Mouse (Mus musculus) kidney, postnatal 14 days (tissue): Measurements from ENCODE around the gene Tex28.
"Not testable (repeated sequence)": the region's sequence is repeated elsewhere in the genome, so short reads cannot be mapped to it uniquely, and the experiment has no call there.

Experiments used
- DNase-seq: peaks from one replicate; pipeline ENCODE4 v3.0.0; 2022; ENCODE audit warnings: mixed read lengths

Gene Tex28

DNA sequence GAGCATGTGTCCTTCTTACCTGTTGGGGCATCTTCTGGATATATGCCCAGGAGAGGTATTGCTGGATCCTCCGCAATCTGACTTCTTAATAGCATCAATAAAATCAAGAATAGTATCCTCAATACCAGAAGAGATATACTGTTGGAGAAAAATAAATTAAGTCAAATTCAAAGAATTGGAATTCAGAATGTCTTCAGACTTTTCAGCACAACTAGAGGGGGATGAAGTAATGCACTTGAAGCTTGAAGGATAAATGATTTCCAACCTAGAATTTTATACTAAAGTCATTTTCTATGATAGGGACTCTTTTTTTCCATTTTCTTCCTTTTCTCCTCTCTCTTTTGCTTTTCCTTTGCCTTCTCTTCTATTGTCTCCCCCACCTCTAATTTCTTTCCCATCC, at the start of gene Tex28:
Tex28 (minus strand) TSS at position 101 of the 400 bp plus-strand sequence.
- no peak for DNase-seq

DNA sequence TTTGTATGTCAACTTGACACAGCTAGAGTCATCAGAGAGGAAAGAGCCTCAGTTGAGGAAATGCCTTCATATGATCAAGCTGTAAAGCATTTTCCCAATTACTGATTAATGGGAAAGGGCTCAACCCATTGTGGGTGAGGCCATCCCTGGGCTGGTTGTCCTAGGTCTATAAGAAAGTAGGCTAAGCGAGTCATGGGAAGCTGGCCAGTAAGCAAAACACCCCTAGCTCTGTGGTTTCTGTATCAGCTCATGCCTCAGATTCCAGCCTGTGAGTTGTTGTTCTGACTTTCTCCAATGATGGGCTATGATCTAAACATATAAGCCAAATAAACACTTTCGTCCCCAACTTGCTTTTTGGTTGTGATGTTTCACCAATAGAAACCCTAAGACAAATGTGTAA, 35.9 kb upstream of the Tex28 start:
- no peak for DNase-seq

DNA sequence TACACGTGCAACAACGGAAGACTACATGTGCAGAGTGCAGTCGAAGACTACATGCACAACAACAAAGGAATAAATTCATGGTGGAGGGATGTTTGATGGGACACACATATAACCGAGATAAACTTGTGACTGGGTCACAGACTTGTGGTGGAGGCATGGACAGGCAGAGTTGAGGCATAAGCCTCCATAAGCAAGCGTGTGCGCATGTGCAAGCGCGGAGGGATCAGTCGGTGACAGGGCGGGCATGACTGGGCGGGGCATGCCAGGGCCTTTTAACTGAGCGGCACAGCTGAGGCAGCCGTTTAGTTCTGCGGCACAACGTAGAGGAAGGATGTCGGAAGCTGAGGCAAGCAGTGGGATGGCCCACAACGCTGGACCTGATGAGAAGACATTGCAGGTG, 9.3 kb upstream of the Tex28 start, which contains the start of gene Tktl1:
Tktl1 (plus strand) TSS at position 301 of the 400 bp plus-strand sequence.
- no peak for DNase-seq

DNA sequence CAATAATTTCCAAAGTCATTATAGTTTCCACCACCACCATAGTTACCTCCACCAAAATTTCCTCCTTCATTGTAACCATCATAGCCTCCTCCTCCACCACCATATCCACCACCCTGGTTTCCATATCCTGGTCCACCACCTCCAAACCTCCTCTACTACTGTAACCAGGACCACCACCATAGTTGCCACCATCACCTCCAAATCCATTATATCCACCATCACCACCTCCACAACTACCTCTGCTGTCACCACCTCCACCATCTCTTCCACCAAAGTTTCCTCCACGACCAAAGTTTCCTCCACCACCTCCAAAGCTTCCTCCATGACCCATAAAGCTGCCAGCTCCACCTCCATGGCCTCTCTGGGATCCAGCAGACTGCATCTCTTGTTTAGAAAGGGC, 32.4 kb downstream of the Tex28 start, which contains the start of gene Mecp2:
Mecp2 (minus strand) TSS at position 101 of the 400 bp plus-strand sequence.
- DNase-seq, result not testable (repeated sequence)

DNA sequence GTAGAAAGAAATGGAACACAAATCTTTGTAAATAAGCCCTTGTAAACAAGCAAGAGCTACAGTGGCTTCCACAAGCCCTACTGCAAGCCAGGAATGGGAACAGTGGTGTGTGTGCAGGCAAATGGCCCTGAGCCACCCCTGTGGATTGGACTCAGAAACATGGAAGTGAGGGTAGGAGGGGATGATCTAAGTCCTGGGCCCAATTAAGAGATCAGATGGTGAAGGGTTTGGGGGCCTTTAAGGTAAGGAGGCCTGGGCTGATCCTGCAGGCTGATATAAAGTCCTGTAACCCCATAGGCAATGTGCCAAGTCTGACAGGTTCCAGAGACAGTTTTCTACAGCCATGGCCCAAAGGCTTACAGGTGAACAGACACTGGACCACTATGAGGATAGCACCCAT, 40.5 kb downstream of the Tex28 start, which contains the start of gene Opn1mw:
Opn1mw (plus strand) TSS at position 301 of the 400 bp plus-strand sequence.
- DNase-seq, result no peak

DNA sequence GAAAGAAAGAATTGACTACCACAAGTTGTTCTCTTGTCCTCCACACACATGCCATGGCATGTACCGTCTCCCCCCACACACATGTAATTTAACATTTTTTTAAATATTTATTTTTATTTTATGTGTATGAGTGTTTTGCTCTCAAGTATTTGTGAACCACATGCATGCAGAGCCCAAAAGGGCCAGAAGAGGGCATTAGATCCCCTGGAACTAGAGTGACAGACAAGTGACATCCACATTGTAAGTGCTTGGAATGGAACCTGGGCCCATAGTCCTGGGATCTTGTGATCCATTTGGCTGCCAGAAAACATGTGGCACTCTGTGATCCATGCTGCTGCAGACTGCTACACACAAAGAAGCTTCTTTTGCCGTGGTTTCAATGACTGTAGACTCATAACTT, 42.7 kb downstream of the Tex28 start:
- peak; percentile 1 for DNase-seq

DNA sequence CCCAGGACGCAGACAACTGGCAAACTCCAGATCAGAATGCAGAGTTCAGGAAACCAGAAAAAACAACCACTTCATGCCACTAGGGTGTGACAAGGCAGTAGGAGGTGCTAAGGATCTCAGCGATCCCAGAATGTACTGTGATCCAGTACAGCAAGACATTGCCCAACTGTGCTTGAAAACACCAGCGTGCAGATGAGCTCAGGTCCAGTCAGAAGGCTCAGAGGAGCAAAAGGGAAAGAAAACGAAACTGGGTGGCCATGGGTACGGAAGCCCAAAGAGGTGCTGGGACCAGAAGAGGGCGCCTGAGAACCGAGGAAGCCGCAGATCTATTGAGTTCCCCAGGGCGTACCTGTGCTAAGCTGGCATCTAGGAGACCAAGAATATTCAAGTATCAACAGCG, 52.1 kb downstream of the Tex28 start:
- peak; percentile 70 for DNase-seq

DNA sequence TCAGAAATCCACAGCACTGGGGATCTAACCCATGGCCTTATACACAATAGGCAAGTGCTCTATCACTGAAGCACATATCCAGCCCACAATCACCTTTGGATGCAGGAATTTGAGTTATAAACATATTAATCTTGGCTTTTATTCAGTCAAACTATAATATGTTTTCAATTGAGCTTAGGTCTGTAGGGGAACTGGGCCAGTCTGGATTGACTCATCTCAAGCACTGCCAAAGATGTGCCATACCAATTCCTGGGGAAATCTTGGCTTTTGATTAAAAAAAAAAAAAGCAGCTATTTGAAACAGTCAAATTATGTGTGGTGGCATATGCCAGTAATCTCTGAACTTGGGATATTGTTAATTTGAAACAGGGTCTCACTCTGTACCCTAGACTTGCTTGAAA, 53.6 kb downstream of the Tex28 start:
- no peak for DNase-seq

DNA sequence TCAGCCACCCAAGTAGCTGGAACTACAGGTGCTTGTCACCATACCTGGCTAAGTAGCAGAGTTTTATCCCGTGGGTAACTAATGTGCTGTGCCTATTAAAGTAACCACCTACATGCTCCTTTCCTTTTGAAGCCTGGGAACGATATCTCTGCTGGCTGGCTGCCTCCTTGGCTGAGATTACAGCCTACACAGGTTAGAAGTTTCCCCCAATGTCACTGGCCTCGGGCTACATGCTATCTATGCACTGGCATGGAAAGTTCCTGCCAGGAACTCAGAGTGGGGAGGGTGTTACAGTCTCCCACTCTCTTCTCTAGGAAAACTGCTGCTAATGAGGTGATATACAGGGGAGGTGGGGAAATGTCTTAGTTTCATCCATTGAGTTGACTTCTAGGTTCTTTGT, 58.9 kb downstream of the Tex28 start:
- DNase-seq, result no peak

DNA sequence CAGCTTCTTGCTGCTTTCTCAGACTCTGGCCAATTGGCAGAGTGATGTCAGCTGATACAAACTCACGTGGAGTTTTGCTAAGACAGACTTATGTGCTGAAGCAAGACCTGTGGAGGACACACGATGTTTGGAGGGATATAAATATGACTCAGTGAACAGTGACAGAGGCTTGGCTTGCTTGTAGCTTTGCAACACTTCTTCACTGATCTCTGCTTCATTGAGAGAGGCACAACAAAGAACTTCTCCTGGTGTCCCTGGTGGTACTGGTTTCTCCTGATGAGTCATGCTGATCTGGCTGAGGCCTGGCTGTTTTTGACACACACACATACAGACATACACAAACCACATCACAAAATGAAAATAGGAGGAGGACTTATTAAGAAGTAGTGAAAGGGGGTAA, 61.7 kb downstream of the Tex28 start:
- DNase-seq, result no peak

DNA sequence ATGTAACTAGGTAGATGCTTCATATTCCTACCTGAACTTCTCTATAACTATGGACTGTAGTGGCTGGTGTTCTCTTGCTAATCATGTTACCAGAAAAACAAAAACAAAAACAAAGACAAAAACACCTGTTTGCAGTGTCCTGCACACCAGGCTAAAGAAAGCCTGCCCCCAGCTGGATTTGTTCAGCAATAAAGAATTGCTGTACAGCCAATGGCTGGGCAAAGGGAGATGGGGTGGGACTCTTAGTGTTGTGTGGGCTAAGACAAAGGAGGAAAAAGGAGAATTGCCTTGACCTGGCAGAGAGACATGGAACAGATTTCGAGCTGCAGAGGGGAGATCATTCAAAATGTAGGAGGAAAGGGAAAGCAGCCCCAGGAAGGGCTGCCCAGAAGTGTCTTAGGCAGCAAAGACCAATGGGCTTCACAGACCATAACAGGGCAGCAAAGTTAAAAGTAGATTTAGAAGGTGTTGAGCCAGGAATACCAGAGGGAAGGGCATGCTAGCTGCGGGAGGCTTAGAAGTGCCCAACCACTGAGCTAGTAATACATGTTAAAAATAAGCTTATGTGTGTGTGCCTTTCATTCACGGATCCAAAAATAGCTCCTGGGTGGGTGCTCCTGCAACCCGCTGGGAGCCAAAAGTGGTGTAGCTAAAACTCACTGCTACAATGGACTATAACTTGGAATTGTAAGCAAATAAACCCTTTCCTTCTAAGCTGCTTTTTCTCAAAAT, 64.0 kb downstream of the Tex28 start:
- peak; percentile 3 for DNase-seq
